Mouse (Mus musculus) heart, embryonic 11.5 days (tissue): ENCODE results near the gene Tmsb15a. TPM values are rescaled to one million over a fixed set of nuclear protein-coding genes. Genes with fewer than 3 reads are reported as not detected.
"Not testable (repeated sequence)": the region's sequence is repeated elsewhere in the genome, so short reads cannot be mapped to it uniquely, and the experiment has no call there.

Experiments used
- ATAC-seq: fragments of 200-750 bp; cut with Nextera tagmentation; replicated peaks from 2 replicates; pipeline ENCODE4 v1.8.0; 2017; ENCODE audit warnings: moderate library complexity; ENCODE audit not compliant: insufficient number of reproducible peaks, low FRiP score, low TSS enrichment
- H3K27ac ChIP-seq: fragments of 300-500 bp; sonication (generic); 2 replicates; pipeline ENCODE4 v1.5.1; 2014; ENCODE audit warnings: mild to moderate bottlenecking, low read depth, low read length
- H3K27me3 ChIP-seq: fragments of 300-500 bp; sonication (generic); 2 replicates; pipeline ENCODE4 v1.6.1; 2014; ENCODE audit warnings: mild to moderate bottlenecking, low read length, mixed read lengths; ENCODE audit not compliant: control insufficient read depth, insufficient read depth
- H3K36me3 ChIP-seq: fragments of 300-500 bp; sonication (generic); 2 replicates; pipeline ENCODE4 v1.6.1; 2014; ENCODE audit warnings: mild to moderate bottlenecking, low read length, moderate library complexity, mixed read lengths; ENCODE audit not compliant: control insufficient read depth, insufficient read depth
- H3K4me1 ChIP-seq: fragments of 300-500 bp; sonication (generic); 2 replicates; pipeline ENCODE4 v1.6.1; 2014; ENCODE audit warnings: low read length; ENCODE audit not compliant: control insufficient read depth, insufficient read depth
- H3K4me2 ChIP-seq: fragments of 300-500 bp; sonication (generic); 2 replicates; pipeline ENCODE4 v1.6.1; 2014; ENCODE audit warnings: mild to moderate bottlenecking, moderate library complexity
- H3K4me3 ChIP-seq: fragments of 300-500 bp; sonication (generic); 2 replicates; pipeline ENCODE4 v1.5.1; 2014; ENCODE audit warnings: low read depth, low read length
- H3K9ac ChIP-seq: fragments of 300-500 bp; sonication (generic); 2 replicates; pipeline ENCODE4 v1.6.1; 2014; ENCODE audit warnings: mild to moderate bottlenecking, low read depth, low read length, moderate library complexity
- H3K9me3 ChIP-seq: fragments of 300-500 bp; sonication (generic); replicated peaks from 2 replicates; pipeline ENCODE4 v1.6.1; 2016; ENCODE audit warnings: low read length; ENCODE audit not compliant: control insufficient read depth
- WGBS: fragments of 180-500 bp; shearing (Covaris S2); extraction: QIAGEN DNeasy Blood & Tissue Kit; methylation state at CpG from one replicate; pipeline ENCODE4 v1.1.7; 2014; ENCODE audit not compliant: insufficient replicate concordance; 5-methylcytosine and 5-hydroxymethylcytosine counted together
- polyA plus RNA-seq: library from polyadenylated mRNA; unstranded; fragments of >200 nt; fragmentation: Nextera tagmentation; extraction: Ambion mirVana; gene quantifications from 2 replicates; pipeline ENCODE4 v1.2.1, GENCODE M21; 2014

Tmsb15a gene
- not detected in 2 replicates for polyA plus RNA-seq

DNA sequence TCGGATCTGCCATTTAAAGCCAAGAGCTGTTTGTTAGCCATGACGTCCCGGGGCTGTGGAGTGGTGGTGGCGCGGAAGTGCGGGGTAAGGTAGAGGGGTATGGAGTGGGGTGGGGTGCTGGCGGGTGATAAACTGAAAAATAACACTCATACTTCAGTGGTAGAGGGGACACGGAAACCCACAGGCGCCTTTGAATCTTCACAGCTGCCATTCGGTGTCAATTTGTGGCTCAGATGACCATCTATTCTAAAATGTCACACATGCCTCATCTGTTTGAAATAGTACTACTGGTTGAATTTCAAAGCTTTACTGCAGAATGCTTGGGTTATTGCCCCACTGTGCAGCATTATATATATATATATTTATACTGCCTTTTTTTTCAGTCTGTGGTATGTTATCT lies at the start of gene Tmsb15a:
Gene Tmsb15a, minus strand, starts transcription at position 101 of the 400 bp plus-strand sequence.
- ATAC-seq, result no peak
- Histone ChIP-seq H3K36me3 (no peaks in the 10 kb centered on the region), H3K9ac (no peak within 1 kb of the TSS), H3K4me3 (no peak within 1 kb of the TSS), H3K27ac (no peak within 1 kb of the TSS), H3K4me1 (no peaks in the 10 kb centered on the region), H3K4me2 (no peak within 1 kb of the TSS), H3K9me3 (no peaks in the 10 kb centered on the region), H3K27me3 (no peaks in the 10 kb centered on the region)
- WGBS, result 77% methylated on average over 10 of the region's 10 CpGs

DNA sequence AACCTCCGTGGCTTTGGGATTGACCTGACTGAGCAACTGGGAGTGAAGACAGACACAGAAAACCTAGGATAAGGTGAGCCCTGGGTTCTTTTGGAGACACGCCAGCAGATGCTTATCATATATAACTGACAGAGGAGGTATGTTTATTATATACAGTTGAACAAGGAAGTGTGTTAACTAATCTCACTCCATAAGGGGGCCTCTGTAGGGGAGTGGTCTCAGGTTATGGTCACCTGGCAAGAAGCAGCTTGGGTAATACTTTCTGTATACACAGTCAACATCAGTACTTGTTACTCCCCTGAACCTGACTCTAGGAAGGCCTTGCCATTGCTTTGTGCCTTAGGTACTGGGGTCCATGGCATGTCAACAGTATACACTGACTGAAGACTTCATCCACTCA lies 43.5 kb upstream of the Tmsb15a start:
- no peaks in the 10 kb centered on the region for H3K36me3 ChIP-seq
- H3K9ac ChIP-seq, result no peak overlapping the region
- H3K4me1 ChIP-seq, result no peaks in the 10 kb centered on the region
- no peak overlapping the region for H3K4me3 ChIP-seq
- WGBS, result 55% methylated on average over 2 of the region's 2 CpGs
- no peaks in the 10 kb centered on the region for H3K27me3 ChIP-seq
- H3K4me2 ChIP-seq, result no peak overlapping the region
- no peaks in the 10 kb centered on the region for H3K9me3 ChIP-seq
- H3K27ac ChIP-seq, result no peak overlapping the region
- no peak for ATAC-seq

DNA sequence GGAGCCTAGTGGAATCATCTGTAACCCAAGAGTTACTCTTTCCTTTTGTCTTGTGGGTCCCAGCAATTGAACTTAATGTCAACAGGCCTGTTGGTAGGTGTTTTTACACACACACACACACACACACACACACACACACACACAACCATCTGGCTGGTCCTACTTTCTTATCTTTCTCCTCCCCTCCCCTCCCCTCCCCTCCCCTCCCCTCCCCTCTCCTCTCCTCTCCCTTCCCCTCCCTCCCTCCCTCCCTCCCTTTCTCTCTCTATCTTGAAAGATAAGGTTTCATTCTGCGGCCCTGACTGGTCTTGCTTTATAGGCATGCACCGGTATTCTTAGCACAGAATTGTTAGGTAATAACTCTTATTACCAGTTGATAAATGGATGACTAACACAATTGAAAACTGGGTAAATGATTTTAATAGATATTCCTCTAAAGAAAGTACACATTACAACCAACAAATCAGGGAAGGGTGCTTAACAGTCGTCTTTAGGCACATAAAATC lies 43.0 kb upstream of the Tmsb15a start:
- no peak for ATAC-seq
- Histone ChIP-seq H3K9me3 (no peaks in the 10 kb centered on the region), H3K27me3 (no peaks in the 10 kb centered on the region), H3K27ac (no peak overlapping the region), H3K36me3 (no peaks in the 10 kb centered on the region), H3K9ac (no peak overlapping the region), H3K4me2 (no peak overlapping the region), H3K4me3 (no peak overlapping the region), H3K4me1 (no peaks in the 10 kb centered on the region)
- 35% methylated on average over 3 of the region's 3 CpGs for WGBS

DNA sequence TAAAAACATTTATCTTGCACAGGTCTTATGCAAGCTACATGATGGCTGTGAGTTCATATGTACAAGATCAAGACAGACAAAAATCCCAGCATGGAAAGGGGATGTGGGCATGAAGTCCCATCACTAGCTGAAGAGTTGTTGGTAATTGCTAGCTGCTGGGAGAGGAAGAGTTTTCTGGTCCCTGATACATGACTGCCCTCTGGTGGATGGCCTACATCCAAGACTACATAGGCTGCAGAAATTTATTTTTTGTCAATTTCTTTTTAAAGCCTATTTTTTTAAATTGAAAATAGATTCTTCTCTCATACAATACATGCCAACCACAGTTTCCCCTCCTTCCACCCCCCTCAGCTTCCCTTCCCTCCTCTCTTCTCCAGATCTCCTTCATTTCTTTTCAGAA lies 36.6 kb upstream of the Tmsb15a start:
- no peak overlapping the region for H3K4me3 ChIP-seq
- H3K4me1 ChIP-seq, result no peaks in the 10 kb centered on the region
- H3K27ac ChIP-seq, result no peak overlapping the region
- no peaks in the 10 kb centered on the region for H3K9me3 ChIP-seq
- H3K27me3 ChIP-seq, result no peaks in the 10 kb centered on the region
- H3K4me2 ChIP-seq, result no peak overlapping the region
- ATAC-seq, result no peak
- no peak overlapping the region for H3K9ac ChIP-seq
- H3K36me3 ChIP-seq, result no peaks in the 10 kb centered on the region

DNA sequence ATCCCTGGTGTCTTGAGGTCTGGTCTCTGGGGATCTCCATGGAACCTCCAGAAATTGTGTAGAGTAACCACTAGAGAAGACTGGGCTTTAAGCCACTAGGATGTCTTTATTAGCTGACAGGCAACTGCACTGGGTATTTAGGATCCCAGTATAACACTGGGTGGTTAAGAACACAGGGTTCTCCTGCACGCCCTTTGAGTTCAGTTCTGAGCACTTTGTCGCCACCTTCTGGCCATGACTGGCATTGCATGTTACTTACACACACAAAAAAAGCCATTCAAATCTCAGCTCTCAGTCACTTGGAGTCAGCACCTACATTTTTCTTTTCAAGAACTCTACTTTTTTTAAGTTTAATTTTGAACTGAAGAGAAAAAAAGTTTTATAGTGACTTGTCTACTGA lies 27.8 kb upstream of the Tmsb15a start:
- Histone ChIP-seq H3K4me1 (no peaks in the 10 kb centered on the region), H3K27me3 (no peaks in the 10 kb centered on the region), H3K4me2 (no peak overlapping the region), H3K36me3 (no peaks in the 10 kb centered on the region), H3K4me3 (no peak overlapping the region), H3K9me3 (no peaks in the 10 kb centered on the region), H3K27ac (no peak overlapping the region), H3K9ac (no peak overlapping the region)
- WGBS, result 3% methylated on average over 2 of the region's 2 CpGs
- ATAC-seq, result no peak

DNA sequence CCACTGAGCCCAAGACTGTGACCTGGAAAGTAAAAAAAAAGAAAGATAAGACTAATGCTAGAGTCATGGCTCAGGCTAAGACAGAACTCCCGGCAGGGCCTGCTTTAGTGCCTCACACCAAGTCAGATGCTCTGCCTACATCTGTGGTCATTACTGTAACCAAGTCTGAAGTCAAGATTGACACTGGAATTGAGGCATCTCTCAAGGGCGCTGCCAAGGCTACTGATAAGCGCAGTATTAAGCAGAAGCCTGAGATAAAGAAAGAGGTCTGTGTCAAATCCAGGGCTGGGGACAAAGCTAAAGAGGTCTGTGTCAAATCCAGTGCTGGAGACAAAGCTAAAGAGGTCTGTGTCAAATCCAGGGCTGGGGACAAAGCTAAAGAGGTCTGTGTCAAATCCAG lies 20.3 kb upstream of the Tmsb15a start:
- not testable (repeated sequence) for H3K4me1 ChIP-seq, H3K36me3 ChIP-seq, H3K9ac ChIP-seq, H3K9me3 ChIP-seq, H3K27me3 ChIP-seq, H3K4me3 ChIP-seq, H3K4me2 ChIP-seq, H3K27ac ChIP-seq, ATAC-seq
- 75% methylated on average over 3 of the region's 3 CpGs for WGBS

DNA sequence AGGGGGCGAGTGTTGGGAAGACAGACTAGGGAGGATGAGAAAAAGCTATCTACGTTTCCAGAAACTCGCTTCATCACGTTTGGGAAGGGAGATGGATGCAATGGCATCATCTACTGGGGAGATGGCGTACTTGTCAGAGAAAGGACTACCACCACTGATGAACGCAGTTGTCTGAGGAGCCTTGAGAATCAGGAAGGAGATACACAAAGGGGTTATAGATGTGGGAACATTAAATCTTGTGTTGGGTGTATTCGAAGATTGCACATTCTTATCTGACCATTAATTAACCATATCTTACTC lies 17.9 kb upstream of the Tmsb15a start:
- Histone ChIP-seq H3K27me3 (no peaks in the 10 kb centered on the region), H3K4me1 (peaks cover 3% of the 10 kb centered on the region; the same call in 1 of the 2 replicates), H3K9ac (peak overlapping the region; percentile 74), H3K36me3 (no peaks in the 10 kb centered on the region), H3K4me3 (peak overlapping the region; percentile 56), H3K27ac (0 out of 2 replicates have a peak overlapping the region, but pooled peaks have one; percentile 46), H3K9me3 (no peaks in the 10 kb centered on the region), H3K4me2 (peak overlapping the region; percentile 62)
- ATAC-seq, result no peak
- 16% methylated on average over 7 of the region's 7 CpGs for WGBS

DNA sequence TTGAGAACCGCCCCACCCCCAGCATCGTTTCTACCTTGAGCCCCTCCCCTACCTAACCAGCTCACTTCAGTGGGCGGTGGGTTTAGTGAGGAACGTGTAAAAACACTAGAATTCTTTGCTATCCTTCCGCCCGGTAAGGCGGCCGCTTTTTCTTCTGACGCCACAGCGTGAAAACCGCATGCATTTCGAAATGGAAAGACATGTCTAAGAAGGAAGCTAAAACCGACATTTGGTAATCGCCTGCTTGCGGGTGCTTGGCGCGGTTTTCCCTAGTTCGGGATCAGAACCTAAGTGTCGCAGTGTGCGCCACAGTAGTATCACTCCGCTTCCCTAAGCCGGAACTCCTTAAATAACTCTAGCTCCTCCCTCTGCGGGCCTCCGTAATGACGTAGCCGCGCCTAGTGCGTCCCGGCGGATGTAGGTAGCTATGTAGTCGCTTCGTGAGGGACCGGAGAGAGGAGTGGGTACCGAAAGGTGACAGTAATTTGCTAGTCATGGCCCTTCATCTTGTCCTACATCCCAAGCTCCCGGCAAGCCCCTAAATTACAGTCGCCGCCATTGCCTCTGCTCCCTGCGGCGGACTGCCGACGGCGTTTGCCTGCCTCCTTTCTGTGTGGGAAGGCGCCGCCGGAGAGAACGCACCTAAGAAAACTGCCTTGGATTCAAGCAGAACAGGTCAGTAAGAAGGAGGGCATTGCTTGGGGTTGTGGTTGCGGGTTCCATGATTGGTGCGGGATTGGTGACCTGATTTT lies 17.4 kb upstream of the Tmsb15a start, which contains the start of the genes Armcx5 and Gprasp1:
Gene Armcx5, plus strand, starts transcription at position 430 of the 752 bp plus-strand sequence.
Gene Gprasp1, plus strand, starts transcription at position 430 of the 752 bp plus-strand sequence.
- WGBS, result 19% methylated on average over 48 of the region's 48 CpGs
- Histone ChIP-seq H3K27me3 (no peaks in the 10 kb centered on the region), H3K4me2 (peak within 1 kb of the TSS; percentile 62), H3K9ac (peak within 1 kb of the TSS; percentile 74), H3K4me1 (peaks cover 3% of the 10 kb centered on the region; the same call in 1 of the 2 replicates), H3K27ac (peak within 1 kb of the TSS; percentile 46; the same call in 1 of the 2 replicates), H3K4me3 (peak within 1 kb of the TSS; percentile 56), H3K36me3 (no peaks in the 10 kb centered on the region), H3K9me3 (no peaks in the 10 kb centered on the region)
- peak; percentile 83; the same call in 1 of the 2 replicates for ATAC-seq
